Mouse (Mus musculus) small intestine, adult 2 months (tissue): ENCODE results near the gene Osgin1. TPM values are rescaled to one million over a fixed set of nuclear protein-coding genes. Genes with fewer than 3 reads are reported as not detected.

Experiments used
- H3K27ac ChIP-seq: fragments of 200-500 bp; 2 replicates; pipeline ENCODE4 v1.5.1; 2012; ENCODE audit warnings: low read depth, low read length, control low read depth, inconsistent platforms; ENCODE audit not compliant: insufficient read depth
- H3K27me3 ChIP-seq: fragments of 200-500 bp; 2 replicates; pipeline ENCODE4 v1.6.1; 2012; ENCODE audit warnings: mild to moderate bottlenecking, moderate library complexity, low read length, inconsistent platforms; ENCODE audit not compliant: control insufficient read depth, insufficient read depth
- H3K36me3 ChIP-seq: fragments of 200-500 bp; 2 replicates; pipeline ENCODE4 v1.6.1; 2012; ENCODE audit warnings: mild to moderate bottlenecking, low read length, control low read depth, inconsistent platforms; ENCODE audit not compliant: control insufficient read depth, insufficient read depth
- H3K4me1 ChIP-seq: fragments of 200-500 bp; 2 replicates; pipeline ENCODE4 v1.6.1; 2012; ENCODE audit warnings: low read length, inconsistent platforms, mixed read lengths; ENCODE audit not compliant: control insufficient read depth, insufficient read depth, insufficient read length
- H3K4me3 ChIP-seq: fragments of 200-500 bp; 2 replicates; pipeline ENCODE4 v1.5.1; 2012; ENCODE audit warnings: low read depth, mild to moderate bottlenecking, control low read depth, inconsistent platforms, low read length, moderate library complexity
- CTCF ChIP-seq: fragments of 200-500 bp; IDR thresholded peaks from 2 replicates; pipeline ENCODE4 v1.5.1; 2012; ENCODE audit warnings: low read depth, mild to moderate bottlenecking, control low read depth, inconsistent platforms, low read length, moderate library complexity, mixed read lengths; ENCODE audit not compliant: insufficient replicate concordance, insufficient read length; ENCODE audit errors: extremely low read depth
- POLR2A ChIP-seq: fragments of 200-500 bp; IDR thresholded peaks from 2 replicates; pipeline ENCODE4 v1.6.1; 2012; ENCODE audit warnings: low read depth, mild to moderate bottlenecking, control low read depth, inconsistent platforms, low read length, moderate library complexity
- WGBS: fragments of 180-500 bp; shearing (Covaris S2); methylation state at CpG from one replicate; pipeline ENCODE4 v1.1.7; 2018; 5-methylcytosine and 5-hydroxymethylcytosine counted together
- polyA plus RNA-seq: library from polyadenylated mRNA; depleted of rRNA; stranded (reverse); fragments of >200 nt; gene quantifications from 2 replicates; pipeline ENCODE4 v1.2.3, GENCODE M21; 2012

Gene Osgin1
- polyA plus RNA-seq, 1 experiment, result 306 TPM

GRCm38 (mm10) chr8:119440952-119441270, 7.0 kb downstream of the Osgin1 start:
- H3K36me3 ChIP-seq, result peaks cover 49% of the 10 kb centered on the region
- no peak for TF ChIP-seq POLR2A
- TF ChIP-seq CTCF, result no peak
- H3K27me3 ChIP-seq, result no peaks in the 10 kb centered on the region
- peaks cover 40% of the 10 kb centered on the region for H3K4me1 ChIP-seq
- H3K27ac ChIP-seq, result peak overlapping the region; percentile 95
- peak overlapping the region; percentile 57 for H3K4me3 ChIP-seq
- 19% methylated on average over 1 of the region's 1 CpGs for WGBS

GRCm38 (mm10) chr8:119442013-119442412, 8.1 kb downstream of the Osgin1 start:
- H3K27ac ChIP-seq, result no peak overlapping the region
- 74% methylated on average over 5 of the region's 5 CpGs for WGBS
- H3K36me3 ChIP-seq, result peaks cover 54% of the 10 kb centered on the region
- H3K4me1 ChIP-seq, result peaks cover 40% of the 10 kb centered on the region
- TF ChIP-seq CTCF (no peak), POLR2A (no peak)
- H3K4me3 ChIP-seq, result no peak overlapping the region
- H3K27me3 ChIP-seq, result 0 out of 2 replicates have a peak, but pooled peaks cover 5% of the 10 kb centered on the region

- 95% methylated on average over 8 of the region's 8 CpGs for WGBS
These were observed 9.0 kb downstream of the Osgin1 start for GRCm38 (mm10) chr8:119442970-119443369.

GRCm38 (mm10) chr8:119446211-119446989, 12.5 kb downstream of the Osgin1 start, which contains the start of gene Necab2:
Gene Necab2, plus strand, starts transcription at chr8:119446719.
- Histone ChIP-seq H3K27me3 (0 out of 2 replicates have a peak, but pooled peaks cover 8% of the 10 kb centered on the region), H3K27ac (no peak within 1 kb of the TSS), H3K36me3 (peaks cover 48% of the 10 kb centered on the region), H3K4me3 (peak within 1 kb of the TSS; percentile 43), H3K4me1 (peaks cover 16% of the 10 kb centered on the region)
- peak; percentile 77 for TF ChIP-seq CTCF
- TF ChIP-seq POLR2A, result no peak
- 4% methylated on average over 46 of the region's 52 CpGs for WGBS

More at GRCm38 (mm10) chr8:119442970-119443369, 9.0 kb downstream of the Osgin1 start:
- Histone ChIP-seq H3K27ac (no peak overlapping the region), H3K36me3 (peaks cover 54% of the 10 kb centered on the region), H3K4me3 (no peak overlapping the region), H3K4me1 (peaks cover 34% of the 10 kb centered on the region), H3K27me3 (0 out of 2 replicates have a peak, but pooled peaks cover 8% of the 10 kb centered on the region)
- TF ChIP-seq POLR2A, result no peak
- no peak for TF ChIP-seq CTCF

- H3K36me3 ChIP-seq, result peaks cover 40% of the 10 kb centered on the region
- 5% methylated on average over 78 of the region's 80 CpGs for WGBS
- H3K4me1 ChIP-seq, result peaks cover 11% of the 10 kb centered on the region
- no peak overlapping the region for H3K27ac ChIP-seq
- TF ChIP-seq CTCF, result no peak
- H3K4me3 ChIP-seq, result peak overlapping the region; percentile 28; the same call in 1 of the 2 replicates
- H3K27me3 ChIP-seq, result 0 out of 2 replicates have a peak, but pooled peaks cover 8% of the 10 kb centered on the region
These were observed 13.3 kb downstream of the Osgin1 start for GRCm38 (mm10) chr8:119446990-119447780.

GRCm38 (mm10) chr8:119447781-119448170, 13.9 kb downstream of the Osgin1 start:
- Histone ChIP-seq H3K4me3 (no peak overlapping the region), H3K27ac (no peak overlapping the region), H3K36me3 (peaks cover 34% of the 10 kb centered on the region), H3K27me3 (0 out of 2 replicates have a peak, but pooled peaks cover 8% of the 10 kb centered on the region), H3K4me1 (peaks cover 11% of the 10 kb centered on the region)
- WGBS, result 15% methylated on average over 17 of the region's 17 CpGs
- TF ChIP-seq CTCF (no peak), POLR2A (no peak)

DNA sequence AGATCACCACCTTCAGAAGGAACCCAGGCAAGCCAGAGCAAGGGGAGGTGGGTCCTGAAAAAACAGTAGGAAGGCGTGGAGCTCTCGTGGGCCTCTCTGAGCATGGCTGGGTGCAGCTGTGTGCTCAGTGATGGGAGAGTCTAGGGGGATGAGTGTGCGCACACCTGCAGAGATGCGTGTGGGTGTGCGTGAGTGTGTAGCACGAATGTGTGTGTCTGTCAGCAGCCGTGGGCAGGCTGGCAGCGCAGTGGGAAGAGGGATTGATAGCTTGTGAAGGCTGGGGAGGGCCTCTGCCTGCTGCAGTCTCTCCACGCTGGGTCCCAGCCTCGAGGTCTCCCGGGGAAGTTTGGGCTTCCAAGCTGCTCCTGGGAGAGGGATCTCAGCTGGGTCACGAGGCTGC, 15.7 kb downstream of the Osgin1 start:
- Histone ChIP-seq H3K36me3 (peaks cover 17% of the 10 kb centered on the region), H3K27me3 (0 out of 2 replicates have a peak, but pooled peaks cover 8% of the 10 kb centered on the region), H3K27ac (no peak overlapping the region), H3K4me3 (no peak overlapping the region), H3K4me1 (peaks cover 11% of the 10 kb centered on the region)
- 72% methylated on average over 12 of the region's 12 CpGs for WGBS
- TF ChIP-seq CTCF (no peak), POLR2A (no peak)
